Mouse (Mus musculus) heart, embryonic 15.5 days (tissue): ENCODE data around the gene Rsbn1. TPM values are rescaled to one million over a fixed set of nuclear protein-coding genes. Genes with fewer than 3 reads are reported as not detected.

Experiments
- ATAC-seq: fragments of 200-750 bp; cut with Nextera tagmentation; replicated peaks from 2 replicates; pipeline ENCODE4 v1.8.0; 2017; ENCODE audit warnings: low read depth, moderate TSS enrichment; ENCODE audit not compliant: insufficient number of reproducible peaks, insufficient read depth, low FRiP score
- H3K27ac ChIP-seq: fragments of 300-500 bp; sonication (generic); 2 replicates; pipeline ENCODE4 v1.5.1; 2015; ENCODE audit warnings: mild to moderate bottlenecking, inconsistent platforms
- H3K27me3 ChIP-seq: fragments of 300-500 bp; sonication (generic); 2 replicates; pipeline ENCODE4 v1.6.1; 2015; ENCODE audit warnings: inconsistent platforms
- H3K36me3 ChIP-seq: fragments of 300-500 bp; sonication (generic); 2 replicates; pipeline ENCODE4 v1.6.1; 2015; ENCODE audit warnings: mild to moderate bottlenecking, inconsistent platforms
- H3K4me1 ChIP-seq: fragments of 300-500 bp; sonication (generic); replicated peaks from 2 replicates; pipeline ENCODE4 v1.6.1; 2015; ENCODE audit warnings: inconsistent platforms
- H3K4me2 ChIP-seq: fragments of 300-500 bp; sonication (generic); 2 replicates; pipeline ENCODE4 v1.6.1; 2015; ENCODE audit warnings: inconsistent platforms, mild to moderate bottlenecking, moderate library complexity
- H3K4me3 ChIP-seq: fragments of 300-500 bp; sonication (generic); 2 replicates; pipeline ENCODE4 v1.5.1; 2015; ENCODE audit warnings: mild to moderate bottlenecking, inconsistent platforms
- H3K9ac ChIP-seq: fragments of 300-500 bp; sonication (generic); 2 replicates; pipeline ENCODE4 v1.6.1; 2015; ENCODE audit warnings: mild to moderate bottlenecking, inconsistent platforms
- H3K9me3 ChIP-seq: fragments of 300-500 bp; sonication (generic); replicated peaks from 2 replicates; pipeline ENCODE4 v1.6.1; 2016; ENCODE audit warnings: inconsistent platforms
- WGBS: fragments of 180-500 bp; shearing (Covaris S2); methylation state at CpG from one replicate; pipeline ENCODE4 v1.1.7; 2015; ENCODE audit warnings: mixed read lengths; 5-methylcytosine and 5-hydroxymethylcytosine counted together
- polyA plus RNA-seq: library from polyadenylated mRNA; unstranded; fragments of >200 nt; fragmentation: Nextera tagmentation; extraction: Ambion mirVana; gene quantifications from 2 replicates; pipeline ENCODE4 v1.2.1, GENCODE M21; 2015

Gene Rsbn1
- polyA plus RNA-seq, 1 experiment from 2014 or later = 5.8 TPM

DNA sequence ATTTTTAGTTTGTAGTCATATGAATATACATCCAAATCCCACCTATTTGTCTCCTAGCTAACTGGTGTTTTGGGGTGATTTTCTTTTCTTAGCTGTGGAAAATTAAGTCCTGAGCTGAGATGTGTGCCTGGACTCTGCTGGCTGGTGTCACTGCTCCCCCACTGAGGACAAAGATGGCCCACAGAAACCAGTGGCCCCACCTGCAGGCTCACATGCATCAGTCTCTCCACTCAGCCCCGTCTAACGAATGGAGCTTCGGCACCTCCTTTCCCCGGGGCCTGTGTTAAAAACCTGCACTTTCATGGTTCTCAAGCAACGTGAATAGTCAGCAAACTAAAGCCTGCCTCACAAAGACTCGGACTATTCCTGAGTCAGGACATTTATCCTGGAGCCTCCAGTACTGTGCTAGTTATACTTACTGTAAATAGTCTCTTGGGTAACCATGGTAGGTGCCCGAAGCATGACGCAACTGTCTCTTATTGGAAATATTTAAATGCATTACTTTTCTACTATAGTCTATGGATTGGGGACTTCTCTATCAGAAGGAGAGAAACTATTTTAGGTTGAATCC, 93.1 kb downstream of the Rsbn1 start:
- peaks cover 29% of the 10 kb centered on the region for H3K36me3 ChIP-seq
- no peaks in the 10 kb centered on the region for H3K9me3 ChIP-seq
- no peak overlapping the region for H3K4me2 ChIP-seq
- no peak overlapping the region for H3K27ac ChIP-seq
- ATAC-seq = no peak
- no peaks in the 10 kb centered on the region for H3K4me1 ChIP-seq
- WGBS = 89% methylated on average over 8 of the region's 8 CpGs
- no peak overlapping the region for H3K4me3 ChIP-seq
- H3K27me3 ChIP-seq = no peaks in the 10 kb centered on the region
- H3K9ac ChIP-seq = no peak overlapping the region

DNA sequence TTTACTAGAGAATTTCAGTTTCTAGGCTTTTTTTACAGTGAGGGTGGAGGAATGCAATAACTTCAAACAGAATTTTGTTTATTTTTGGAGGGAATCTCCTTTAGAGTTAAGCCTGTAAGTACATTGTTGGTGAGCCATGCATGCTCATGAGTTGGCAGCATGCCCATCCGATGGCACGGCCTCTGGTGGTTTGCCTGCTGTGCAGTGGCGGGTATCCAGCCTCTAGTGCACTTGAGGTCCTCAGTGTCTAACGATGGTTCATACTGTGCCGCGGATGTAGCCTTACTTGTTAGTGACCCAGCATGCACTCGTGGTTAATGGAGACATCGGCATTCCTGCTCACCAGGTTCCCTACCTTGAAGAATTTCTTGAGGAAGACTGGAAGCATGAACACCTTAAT, 93.6 kb downstream of the Rsbn1 start:
- Histone ChIP-seq H3K4me3 (no peak overlapping the region), H3K27ac (no peak overlapping the region), H3K9ac (no peak overlapping the region), H3K36me3 (peaks cover 34% of the 10 kb centered on the region), H3K4me2 (no peak overlapping the region), H3K4me1 (no peaks in the 10 kb centered on the region), H3K9me3 (no peaks in the 10 kb centered on the region), H3K27me3 (no peaks in the 10 kb centered on the region)
- WGBS = 52% methylated on average over 8 of the region's 8 CpGs
- no peak for ATAC-seq

DNA sequence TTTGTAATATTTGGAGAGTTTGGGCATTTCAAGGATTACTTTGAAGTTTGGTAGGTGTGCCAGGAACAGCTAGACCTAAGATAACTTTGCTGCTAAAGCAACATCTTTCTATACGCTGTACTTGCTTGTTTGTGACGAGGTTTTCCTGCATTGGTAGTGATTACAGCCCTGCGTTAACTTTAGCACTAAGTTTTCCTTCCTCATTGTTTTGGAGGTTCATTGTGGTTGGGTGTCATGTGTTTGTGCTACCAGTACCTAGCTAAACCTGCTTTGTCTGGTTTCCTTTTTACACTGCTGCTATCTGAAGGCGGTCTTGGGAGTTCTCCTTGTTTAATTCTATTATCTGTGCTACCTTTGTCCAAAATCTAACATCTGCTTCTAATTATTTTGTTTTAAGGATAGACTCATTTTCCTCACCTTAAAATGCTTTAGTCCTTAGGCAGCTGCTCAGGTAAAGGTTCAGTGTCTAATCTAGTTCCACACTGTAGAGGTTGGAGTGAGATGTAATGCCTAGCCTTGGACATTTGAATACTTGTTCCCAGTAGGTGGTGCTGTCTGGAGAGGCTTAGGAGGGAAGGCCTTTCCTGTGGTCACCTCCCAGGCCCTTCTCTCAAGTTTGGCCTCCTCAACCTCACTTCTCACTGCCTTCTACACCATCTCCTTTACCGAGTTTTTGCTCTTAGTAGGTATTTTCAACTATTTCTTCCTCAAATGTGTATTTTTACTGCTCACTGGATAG, 96.2 kb downstream of the Rsbn1 start:
- H3K4me2 ChIP-seq = no peak overlapping the region
- H3K4me3 ChIP-seq = no peak overlapping the region
- ATAC-seq = no peak
- H3K9me3 ChIP-seq = no peaks in the 10 kb centered on the region
- WGBS = 89% methylated on average over 5 of the region's 5 CpGs
- no peak overlapping the region for H3K27ac ChIP-seq
- no peaks in the 10 kb centered on the region for H3K27me3 ChIP-seq
- H3K4me1 ChIP-seq = no peaks in the 10 kb centered on the region
- H3K36me3 ChIP-seq = peaks cover 33% of the 10 kb centered on the region
- H3K9ac ChIP-seq = no peak overlapping the region

DNA sequence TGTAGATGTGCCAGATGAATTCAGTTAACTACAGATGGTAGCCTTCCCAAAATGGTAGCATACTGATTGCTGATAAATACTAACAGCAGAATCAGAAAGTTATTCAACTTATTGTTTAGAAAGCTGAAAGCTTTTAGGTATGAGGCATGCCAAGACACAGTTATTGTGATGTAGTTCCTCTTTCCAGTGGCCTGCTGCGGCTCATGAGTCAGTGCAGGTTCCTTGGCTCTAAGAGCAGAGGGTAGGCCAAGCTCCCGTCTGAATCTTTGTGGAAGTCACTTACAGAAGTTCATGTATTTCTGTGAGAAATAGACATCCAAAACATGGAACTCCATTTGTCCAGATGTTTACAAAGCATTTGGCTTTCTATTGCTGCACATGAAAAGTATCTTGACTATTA, 98.1 kb downstream of the Rsbn1 start:
- ATAC-seq = no peak
- H3K27me3 ChIP-seq = no peaks in the 10 kb centered on the region
- no peak overlapping the region for H3K9ac ChIP-seq
- no peaks in the 10 kb centered on the region for H3K4me1 ChIP-seq
- no peaks in the 10 kb centered on the region for H3K9me3 ChIP-seq
- no peak overlapping the region for H3K4me3 ChIP-seq
- 83% methylated on average over 2 of the region's 2 CpGs for WGBS
- H3K36me3 ChIP-seq = peaks cover 39% of the 10 kb centered on the region
- H3K27ac ChIP-seq = no peak overlapping the region
- no peak overlapping the region for H3K4me2 ChIP-seq

Other genes starting within 250 kb of the Rsbn1 start
- gene Olfml3, start 176.1 kb upstream of the Rsbn1 start, polyA plus RNA-seq = 19.5 and 29.9 TPM in 2 replicates
- not detected in 2 replicates for gene Gm10964, start 174.8 kb upstream of the Rsbn1 start, polyA plus RNA-seq
- gene Hipk1, start 122.6 kb upstream of the Rsbn1 start, polyA plus RNA-seq = 8.9 and 10.6 TPM in 2 replicates
- 14.4 and 20.5 TPM in 2 replicates for gene Dclre1b, start 104.7 kb upstream of the Rsbn1 start, polyA plus RNA-seq
- gene Ap4b1, start 104.6 kb upstream of the Rsbn1 start, polyA plus RNA-seq = 13.6 and 19.0 TPM in 2 replicates
- gene Gm43064, start 104.5 kb upstream of the Rsbn1 start, polyA plus RNA-seq = 0.23 TPM in 1 of 2 replicates, not detected in the other
- 0.26 and 0.46 TPM in 2 replicates for gene Bcl2l15, start 81.5 kb upstream of the Rsbn1 start, polyA plus RNA-seq
- gene Ptpn22, start 54.3 kb upstream of the Rsbn1 start, polyA plus RNA-seq = 0.93 and 3.4 TPM in 2 replicates
- gene Phtf1, start 54.0 kb downstream of the Rsbn1 start, polyA plus RNA-seq = 12.8 and 18.2 TPM in 2 replicates